Mouse (Mus musculus): ENCODE results near the gene Golm1.

DNA sequence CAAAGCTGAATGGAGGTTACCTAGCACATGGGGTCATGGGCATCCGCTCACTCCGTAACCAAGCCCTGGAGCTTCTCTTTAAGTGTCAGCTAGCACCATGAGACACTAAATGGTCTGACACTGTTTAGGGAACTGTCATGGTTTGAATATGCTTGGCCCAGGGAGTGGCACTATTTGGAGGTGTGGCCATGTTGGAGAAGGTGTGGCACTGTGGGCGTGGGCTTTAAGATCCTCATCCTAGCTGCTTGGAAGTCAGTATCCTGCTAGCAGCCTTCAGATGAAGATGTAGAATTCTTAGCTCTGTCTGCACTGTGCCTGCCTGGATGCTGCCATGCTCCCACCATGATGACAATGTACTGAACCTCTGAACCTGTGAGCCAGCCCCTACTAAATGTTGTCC, 15.2 kb downstream of the Golm1 start:
- no peak for TF ChIP-seq CTCF (conservative IDR thresholded peaks at IDR 0.05; ENCODE audit: low read length)
- no peak for TF ChIP-seq NANOG (IDR thresholded peaks at IDR 0.05; ENCODE audit: borderline replicate concordance, low read length)

Measured in E14TG2a.4 (cell line).